Mouse (Mus musculus) small intestine, adult 2 months (tissue): Measurements from ENCODE around the gene 4933434E20Rik.

Experiments
- CTCF ChIP-seq: fragments of 200-500 bp; IDR thresholded peaks from 2 replicates; pipeline ENCODE4 v1.5.1; 2012; ENCODE audit warnings: low read depth, mild to moderate bottlenecking, control low read depth, inconsistent platforms, low read length, moderate library complexity, mixed read lengths; ENCODE audit not compliant: insufficient replicate concordance, insufficient read length; ENCODE audit errors: extremely low read depth
- POLR2A ChIP-seq: fragments of 200-500 bp; IDR thresholded peaks from 2 replicates; pipeline ENCODE4 v1.6.1; 2012; ENCODE audit warnings: low read depth, mild to moderate bottlenecking, control low read depth, inconsistent platforms, low read length, moderate library complexity

DNA sequence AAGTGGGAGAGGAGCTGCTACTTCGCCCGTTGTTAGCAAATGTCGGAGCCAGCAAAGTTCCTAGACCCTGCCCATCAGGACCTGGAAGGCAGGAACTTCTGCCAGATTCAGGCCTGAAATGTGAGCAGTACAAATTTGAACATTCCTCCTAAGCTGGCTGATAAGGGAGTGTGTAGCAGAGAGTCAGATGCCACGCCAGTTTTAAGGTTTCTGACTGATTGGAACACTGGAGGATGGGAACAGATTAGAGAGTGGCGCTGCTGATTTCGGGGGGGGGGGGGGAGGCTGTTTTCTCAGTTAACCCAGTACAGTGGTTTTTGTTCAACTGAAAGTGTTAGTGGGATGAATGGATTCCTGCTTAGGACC, 29.0 kb downstream of the 4933434E20Rik start:
- TF ChIP-seq POLR2A (no peak), CTCF (no peak)
